Mouse (Mus musculus) lung, adult 2 months (tissue): ENCODE results near the gene Myzap. TPM values are rescaled to one million over a fixed set of nuclear protein-coding genes. Genes with fewer than 3 reads are reported as not detected.

Experiments used
- DNase-seq: peaks from one replicate; pipeline ENCODE4 v3.0.0; 2022
- H3K4me1 ChIP-seq: fragments of 200-500 bp; 2 replicates; pipeline ENCODE4 v1.6.1; 2011; ENCODE audit warnings: low read length; ENCODE audit not compliant: control insufficient read depth, insufficient read depth
- H3K4me3 ChIP-seq: fragments of 200-500 bp; replicated peaks from 2 replicates; pipeline ENCODE3; 2011; ENCODE audit warnings: low read depth, mild to moderate bottlenecking, control low read depth, low read length; ENCODE audit errors: extremely low read depth
- CTCF ChIP-seq: fragments of 200-500 bp; IDR thresholded peaks from 2 replicates; pipeline ENCODE4 v1.5.1; 2011; ENCODE audit warnings: mild to moderate bottlenecking, low read length, control low read depth; ENCODE audit not compliant: insufficient read depth
- POLR2A ChIP-seq: fragments of 200-500 bp; IDR thresholded peaks from 2 replicates; pipeline ENCODE4 v1.6.1; 2011; ENCODE audit warnings: low read depth, mild to moderate bottlenecking, control low read depth, low read length, borderline replicate concordance; ENCODE audit errors: extremely low read depth
- WGBS: fragments of 180-500 bp; shearing (Covaris S2); methylation state at CpG from one replicate; pipeline ENCODE4 v1.1.7; 2018; 5-methylcytosine and 5-hydroxymethylcytosine counted together
- polyA plus RNA-seq: library from polyadenylated mRNA; depleted of rRNA; stranded (reverse); fragments of >200 nt; gene quantifications from 2 replicates; pipeline ENCODE4 v1.2.3, GENCODE M21; 2012; rRNA removed

Gene Myzap
- polyA plus RNA-seq = 67.7 and 79.6 TPM in 2 replicates

DNA sequence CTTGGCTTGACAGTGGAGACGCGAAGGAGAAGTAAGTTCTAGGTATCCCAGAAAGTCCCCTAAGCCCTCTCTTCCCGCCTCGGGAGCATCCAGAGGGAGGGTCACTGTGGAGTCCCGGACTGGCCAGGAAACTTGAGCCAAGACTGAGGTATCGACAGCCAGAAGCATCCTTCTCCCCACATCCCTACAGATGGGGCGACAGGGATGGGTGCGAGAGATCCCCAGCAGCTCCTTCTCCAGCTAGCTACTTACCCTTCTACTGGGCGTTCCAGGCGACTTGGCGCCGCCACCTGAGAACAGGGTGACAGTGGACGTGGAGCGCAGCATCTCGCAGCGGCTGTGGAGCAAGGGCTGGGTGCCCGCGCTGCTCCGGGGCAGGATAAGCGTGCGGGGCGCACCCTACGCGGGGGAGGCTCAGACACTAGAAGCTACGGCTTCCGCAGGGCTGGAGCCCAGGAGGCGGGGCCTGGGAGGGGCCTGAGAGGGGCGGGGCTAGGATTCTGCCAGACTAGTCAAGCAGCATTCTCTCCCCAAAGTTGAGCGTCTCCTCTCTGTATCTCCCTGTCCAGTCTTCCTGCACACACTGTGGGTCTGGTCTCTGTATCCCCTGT lies at the start of gene Myzap:
Myzap (minus strand) TSS at position 423 of the 611 bp plus-strand sequence.
- Histone ChIP-seq H3K4me1 (peaks cover 8% of the 10 kb centered on the region), H3K4me3 (peak within 1 kb of the TSS; percentile 66)
- DNase-seq = peak; percentile 94
- WGBS = 1% methylated on average over 29 of the region's 29 CpGs
- no peak for TF ChIP-seq CTCF
- TF ChIP-seq POLR2A = peak; percentile 76; the same call in 1 of the 2 replicates

DNA sequence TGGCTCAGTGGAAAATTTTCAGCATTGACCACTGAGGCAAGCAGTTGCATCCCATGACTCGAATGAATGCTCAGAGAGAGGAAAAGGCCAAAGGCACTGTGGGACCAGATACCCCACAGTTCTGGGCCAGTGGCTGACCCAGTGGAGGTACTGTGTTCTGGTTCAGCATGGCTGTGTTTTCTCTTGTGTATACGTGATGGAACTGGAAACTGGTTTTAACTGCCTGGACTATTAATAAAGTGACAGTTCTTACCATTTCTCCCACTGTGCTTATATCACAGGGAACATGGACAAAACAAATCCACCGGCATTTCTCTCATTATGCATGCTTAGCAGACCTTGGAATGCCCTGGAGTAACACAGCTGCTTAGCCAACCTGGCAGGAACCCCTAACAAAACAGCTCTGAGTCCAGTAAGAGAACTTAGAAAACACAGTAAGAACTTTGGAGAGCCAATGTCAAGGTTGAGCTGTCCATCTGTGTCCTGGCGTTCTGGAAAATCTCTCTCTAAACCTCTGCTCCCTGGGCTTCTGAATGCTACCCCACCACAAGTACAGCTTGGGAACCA lies 48.3 kb upstream of the Myzap start:
- H3K4me1 ChIP-seq = no peaks in the 10 kb centered on the region
- no peak for DNase-seq
- 85% methylated on average over 4 of the region's 4 CpGs for WGBS
- H3K4me3 ChIP-seq = no peak overlapping the region
- TF ChIP-seq POLR2A (no peak), CTCF (no peak)

DNA sequence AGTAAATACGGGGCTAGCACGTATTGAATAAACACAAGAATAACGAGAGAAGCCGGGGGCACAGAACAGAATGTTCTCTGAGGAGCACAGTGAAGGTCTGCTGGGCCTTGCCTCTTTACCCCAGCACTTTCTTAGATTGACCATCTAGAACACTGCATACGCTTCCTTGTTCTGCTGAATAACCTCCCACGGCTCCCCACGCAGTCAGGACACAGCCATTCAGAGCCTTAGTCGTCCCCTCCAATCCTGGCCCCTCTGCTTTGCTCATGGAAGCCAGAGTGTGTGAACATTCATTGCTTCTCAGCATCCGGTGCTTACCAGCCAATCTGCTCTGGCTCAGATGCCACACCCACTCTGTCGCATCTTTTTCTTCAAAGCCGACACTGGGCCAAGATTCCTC lies 46.0 kb upstream of the Myzap start:
- H3K4me1 ChIP-seq = no peaks in the 10 kb centered on the region

DNA sequence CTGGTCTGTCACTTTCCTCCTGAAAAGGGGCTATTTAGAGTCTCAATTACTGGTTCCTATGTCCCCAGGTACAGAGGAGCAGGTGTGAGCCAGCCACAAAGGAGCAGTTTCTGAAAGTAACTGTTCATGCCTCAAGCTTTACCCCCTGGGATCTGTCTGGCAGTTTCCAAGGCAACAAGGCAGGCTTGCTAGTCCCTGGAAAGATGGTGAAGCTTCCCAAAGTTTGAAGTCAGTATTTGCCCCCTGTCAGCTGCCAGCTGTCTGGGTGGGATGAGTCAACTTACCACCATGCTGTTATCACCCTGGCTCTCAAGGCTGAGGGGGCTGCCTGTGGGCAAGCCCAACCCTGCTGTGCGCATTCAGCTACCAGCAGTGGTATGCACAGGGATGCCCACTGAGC lies 44.7 kb upstream of the Myzap start:
- no peak for DNase-seq
- Histone ChIP-seq H3K4me1 (no peaks in the 10 kb centered on the region), H3K4me3 (no peak overlapping the region)
- TF ChIP-seq CTCF (no peak), POLR2A (no peak)
- 96% methylated on average over 1 of the region's 1 CpGs for WGBS

More for the DNA sequence above, 46.0 kb upstream of the Myzap start:
- no peak overlapping the region for H3K4me3 ChIP-seq
- no peak for TF ChIP-seq POLR2A
- no peak for TF ChIP-seq CTCF
- WGBS = 81% methylated on average over 11 of the region's 11 CpGs
- DNase-seq = no peak

GRCm38 (mm10) chr9:71635627-71636026 lies 43.5 kb upstream of the Myzap start:
- TF ChIP-seq CTCF (no peak), POLR2A (no peak)
- Histone ChIP-seq H3K4me1 (no peaks in the 10 kb centered on the region), H3K4me3 (no peak overlapping the region)
- DNase-seq = no peak
- WGBS = 44% methylated on average over 1 of the region's 1 CpGs

DNA sequence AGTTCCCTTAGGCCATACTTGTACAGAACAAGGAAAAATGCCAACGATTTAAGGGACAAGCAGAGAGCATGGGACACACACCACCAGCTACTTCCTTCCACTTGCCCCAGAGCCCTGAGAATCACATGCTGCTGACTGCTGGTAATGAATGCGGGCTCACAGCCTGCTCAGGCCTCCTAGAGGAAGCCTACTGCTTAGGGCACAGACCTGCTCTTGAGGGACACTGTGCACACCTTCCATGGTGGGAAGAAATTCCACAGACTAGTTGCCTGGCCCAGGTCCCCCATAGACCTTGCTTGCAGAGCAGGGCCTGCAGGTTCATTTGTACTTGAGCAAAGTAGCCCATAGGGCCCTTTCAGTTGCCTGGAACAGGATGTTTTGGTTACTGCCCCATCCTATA lies 42.8 kb upstream of the Myzap start:
- H3K4me1 ChIP-seq = no peaks in the 10 kb centered on the region
- WGBS = 84% methylated on average over 2 of the region's 2 CpGs
- TF ChIP-seq POLR2A = no peak
- no peak for TF ChIP-seq CTCF
- H3K4me3 ChIP-seq = no peak overlapping the region
- no peak for DNase-seq

DNA sequence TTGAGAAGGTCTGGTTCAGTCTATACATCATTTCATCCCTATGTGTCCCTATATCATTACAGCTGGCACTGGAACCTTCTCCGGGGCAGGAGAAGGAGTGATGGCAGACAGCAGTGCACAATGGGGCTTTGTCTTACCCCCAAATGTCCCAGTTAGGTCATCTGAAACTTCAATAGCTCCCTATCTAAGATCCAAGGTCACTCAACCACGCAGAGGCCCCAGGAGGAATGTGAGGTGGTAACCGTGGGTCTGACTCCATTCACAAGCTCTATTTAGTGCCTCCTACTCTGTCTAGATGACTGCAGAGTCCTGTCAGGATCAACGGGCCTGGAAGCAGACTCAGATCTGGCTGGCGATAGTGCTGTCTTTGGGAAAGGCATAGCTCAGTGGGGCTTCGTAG lies 36.8 kb upstream of the Myzap start:
- WGBS = 72% methylated on average over 6 of the region's 6 CpGs

DNA sequence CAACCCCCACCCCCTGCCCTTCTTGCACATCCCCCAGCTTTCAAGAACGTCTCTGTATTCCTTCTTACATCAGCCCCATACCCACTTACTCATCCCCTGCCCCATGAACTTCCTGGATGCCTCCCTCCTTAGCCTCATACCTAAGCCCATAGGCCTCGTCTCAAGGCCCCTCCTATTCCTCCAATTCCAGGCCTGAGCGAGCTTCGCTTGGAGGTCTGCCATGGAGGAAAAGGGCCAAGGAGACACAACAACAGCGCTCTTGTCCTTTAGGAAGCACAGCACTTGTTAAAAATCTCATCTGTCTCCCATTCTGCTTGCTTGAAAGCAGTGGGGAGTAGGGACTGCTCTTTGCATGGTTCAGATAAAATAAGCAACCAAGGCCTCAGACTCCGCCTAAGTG lies 36.1 kb upstream of the Myzap start:
- no peak for DNase-seq
- whole genome bisulfite sequencing = 69% methylated on average over 6 of the region's 6 CpGs
- 0 out of 2 replicates have a peak, but pooled peaks cover 2% of the 10 kb centered on the region for H3K4me1 ChIP-seq

More for the DNA sequence above, 36.8 kb upstream of the Myzap start:
- no peak for DNase-seq
- 0 out of 2 replicates have a peak, but pooled peaks cover 2% of the 10 kb centered on the region for H3K4me1 ChIP-seq
- TF ChIP-seq CTCF (no peak), POLR2A (no peak)
- no peak overlapping the region for H3K4me3 ChIP-seq

GRCm38 (mm10) chr9:71625961-71626360 lies 33.8 kb upstream of the Myzap start:
- no peak for DNase-seq
- TF ChIP-seq POLR2A = no peak
- no peak for TF ChIP-seq CTCF
- no peak overlapping the region for H3K4me3 ChIP-seq
- 0 out of 2 replicates have a peak, but pooled peaks cover 2% of the 10 kb centered on the region for H3K4me1 ChIP-seq
- WGBS = 79% methylated on average over 6 of the region's 6 CpGs

More for the DNA sequence above, 36.1 kb upstream of the Myzap start:
- H3K4me3 ChIP-seq = no peak overlapping the region
- TF ChIP-seq CTCF = no peak
- TF ChIP-seq POLR2A = no peak

- Histone ChIP-seq H3K4me1 (0 out of 2 replicates have a peak, but pooled peaks cover 2% of the 10 kb centered on the region), H3K4me3 (no peak overlapping the region)
- TF ChIP-seq CTCF (peak; percentile 70), POLR2A (no peak)
- DNase-seq = peak; percentile 74
- 31% methylated on average over 10 of the region's 10 CpGs for WGBS
Observed at GRCm38 (mm10) chr9:71624793-71625495, 32.8 kb upstream of the Myzap start.
